Mouse (Mus musculus): Measurements from ENCODE around the gene Gm7029.

Gm7029 gene

GRCm38 (mm10) chr17:33913264-33913663 is 39.6 kb downstream of the Gm7029 start:
- DNase-seq (ENCODE audit: low read depth, low spot score), result no peak

- no peak for DNase-seq (ENCODE audit: low read depth, low spot score)
Observed at GRCm38 (mm10) chr17:33913905-33914304, 40.3 kb downstream of the Gm7029 start.

GRCm38 (mm10) chr17:33914969-33915391 is 41.3 kb downstream of the Gm7029 start:
- DNase-seq (ENCODE audit: low read depth, low spot score), result peak; percentile 45

- peak; percentile 97 for DNase-seq (ENCODE audit: low read depth, low spot score)
Observed at GRCm38 (mm10) chr17:33915671-33916250, 42.1 kb downstream of the Gm7029 start, which contains the start of the genes Tapbp and Zbtb22. Gene Tapbp (plus strand): TSS chr17:33915899. Gene Zbtb22 (plus strand): TSS chr17:33915904.

- DNase-seq (ENCODE audit: low read depth, low spot score), result no peak
Observed at GRCm38 (mm10) chr17:33916294-33916693, 42.7 kb downstream of the Gm7029 start.

DNA sequence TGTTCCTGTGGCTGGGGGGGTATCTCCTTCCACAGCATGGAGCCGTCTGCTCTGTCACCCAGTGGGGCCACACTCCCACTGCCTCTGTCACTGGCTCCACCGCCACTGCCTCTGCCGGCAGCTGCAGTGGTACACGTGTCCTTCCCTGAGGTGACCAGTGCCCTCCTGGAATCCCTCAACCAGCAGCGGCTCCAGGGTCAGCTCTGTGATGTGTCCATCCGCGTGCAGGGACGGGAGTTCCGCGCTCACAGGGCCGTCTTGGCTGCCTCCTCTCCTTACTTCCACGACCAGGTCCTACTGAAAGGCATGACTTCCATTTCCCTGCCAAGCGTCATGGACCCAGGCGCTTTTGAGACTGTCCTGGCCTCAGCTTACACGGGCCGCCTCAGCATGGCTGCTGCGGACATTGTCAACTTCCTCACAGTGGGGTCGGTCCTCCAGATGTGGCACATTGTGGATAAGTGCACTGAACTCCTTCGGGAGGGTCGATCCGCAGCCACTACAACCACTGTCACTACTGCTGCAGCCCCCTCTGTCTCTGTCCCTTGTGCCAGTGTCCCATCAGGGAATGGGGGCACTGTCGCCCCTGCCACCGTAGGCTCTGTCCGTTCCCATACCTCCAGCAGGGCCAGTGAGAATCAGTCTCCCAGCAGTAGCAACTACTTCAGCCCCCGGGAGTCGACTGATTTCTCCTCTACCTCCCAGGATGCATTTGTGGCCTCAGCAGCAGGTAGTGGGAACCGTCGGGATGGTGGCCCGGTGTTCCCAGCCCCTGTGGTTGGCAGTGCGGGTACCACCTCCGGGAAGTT is 43.4 kb downstream of the Gm7029 start:
- no peak for DNase-seq (ENCODE audit: low read depth, low spot score)

- no peak for DNase-seq (ENCODE audit: low read depth, low spot score)
Observed at GRCm38 (mm10) chr17:33917656-33918292, 44.1 kb downstream of the Gm7029 start.

DNA sequence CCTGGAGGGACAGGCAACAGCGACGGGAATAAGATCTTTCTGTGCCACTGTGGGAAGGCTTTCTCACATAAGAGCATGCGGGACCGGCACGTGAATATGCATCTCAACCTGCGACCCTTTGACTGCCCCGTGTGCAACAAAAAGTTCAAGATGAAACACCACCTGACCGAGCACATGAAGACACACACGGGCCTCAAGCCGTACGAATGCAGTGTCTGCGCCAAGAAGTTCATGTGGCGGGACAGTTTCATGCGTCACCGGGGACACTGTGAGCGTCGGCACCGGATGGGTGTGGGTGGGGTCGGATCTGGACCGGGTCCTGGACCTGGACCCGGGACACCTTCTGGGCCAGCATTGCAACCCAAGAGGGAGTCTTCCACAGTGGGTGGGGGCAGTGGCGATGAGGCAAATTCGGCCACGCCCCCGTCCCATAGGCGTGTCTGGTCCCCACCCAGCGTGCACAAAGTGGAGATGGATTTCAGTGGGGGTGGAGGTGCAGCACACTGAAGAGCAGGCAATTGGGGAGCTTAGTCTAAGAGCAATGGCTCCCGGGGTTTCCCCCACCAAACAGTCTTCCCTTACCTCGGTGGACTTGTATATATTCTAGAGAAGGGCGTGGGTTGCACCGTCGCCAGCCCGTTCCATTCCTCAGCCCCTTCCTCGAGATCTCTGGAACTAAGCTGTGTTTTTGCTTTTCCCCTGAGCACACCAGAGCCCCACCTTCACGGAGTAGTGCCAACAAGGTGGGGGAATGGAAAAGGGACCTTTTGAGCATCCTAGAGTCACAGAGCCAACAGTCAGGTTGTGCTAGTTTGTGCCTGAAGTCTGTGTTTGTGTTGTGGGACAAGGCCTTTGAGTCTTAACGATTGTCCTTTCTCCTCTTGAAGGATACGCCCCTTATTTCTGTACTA is 44.9 kb downstream of the Gm7029 start:
- peak; percentile 74 for DNase-seq (ENCODE audit: low read depth, low spot score)

DNA sequence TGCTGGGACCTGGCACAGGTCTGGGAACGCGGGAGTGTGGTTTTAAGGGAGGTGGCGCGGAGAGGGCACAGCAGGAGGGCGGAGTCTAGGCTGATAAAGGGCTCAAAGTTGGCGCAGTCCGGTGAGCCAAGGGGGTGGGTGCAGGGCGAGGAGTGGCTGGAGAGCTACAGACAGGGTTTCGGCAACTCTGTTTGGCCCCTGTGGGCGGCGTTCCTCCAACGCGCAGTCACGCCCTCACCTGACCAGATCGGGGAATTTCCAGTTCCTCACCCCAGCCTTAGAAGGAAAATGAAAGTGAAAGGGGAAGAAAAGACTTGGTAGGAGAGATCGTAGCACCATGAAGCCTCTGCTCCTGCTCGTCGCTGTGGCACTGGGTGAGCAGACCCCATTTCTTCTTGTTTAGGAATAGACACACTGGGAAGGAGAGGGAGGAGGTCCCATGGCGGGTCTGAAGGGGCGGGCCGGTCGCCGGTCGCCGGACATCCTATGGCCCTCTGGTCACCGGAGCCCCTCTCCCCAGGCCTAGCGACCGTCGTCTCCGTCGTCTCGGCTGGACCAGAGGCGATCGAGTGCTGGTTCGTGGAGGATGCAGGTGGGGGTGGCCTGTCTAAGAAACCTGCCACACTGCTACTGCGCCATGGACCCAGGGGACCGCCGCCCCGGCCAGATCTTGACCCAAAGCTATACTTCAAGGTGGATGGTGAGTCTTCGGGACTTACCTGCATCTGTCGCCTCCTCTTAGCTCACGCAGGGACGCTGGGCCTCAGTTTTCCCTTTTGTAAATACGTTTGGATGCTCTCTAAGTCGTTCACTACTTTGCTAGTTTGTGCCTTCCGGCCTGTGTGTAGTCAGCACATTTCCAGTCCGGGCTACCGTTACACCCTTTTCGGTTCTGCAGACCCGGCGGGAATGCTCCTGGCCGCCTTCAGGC is 46.0 kb downstream of the Gm7029 start:
- peak; percentile 92 for DNase-seq (ENCODE audit: low read depth, low spot score)

DNA sequence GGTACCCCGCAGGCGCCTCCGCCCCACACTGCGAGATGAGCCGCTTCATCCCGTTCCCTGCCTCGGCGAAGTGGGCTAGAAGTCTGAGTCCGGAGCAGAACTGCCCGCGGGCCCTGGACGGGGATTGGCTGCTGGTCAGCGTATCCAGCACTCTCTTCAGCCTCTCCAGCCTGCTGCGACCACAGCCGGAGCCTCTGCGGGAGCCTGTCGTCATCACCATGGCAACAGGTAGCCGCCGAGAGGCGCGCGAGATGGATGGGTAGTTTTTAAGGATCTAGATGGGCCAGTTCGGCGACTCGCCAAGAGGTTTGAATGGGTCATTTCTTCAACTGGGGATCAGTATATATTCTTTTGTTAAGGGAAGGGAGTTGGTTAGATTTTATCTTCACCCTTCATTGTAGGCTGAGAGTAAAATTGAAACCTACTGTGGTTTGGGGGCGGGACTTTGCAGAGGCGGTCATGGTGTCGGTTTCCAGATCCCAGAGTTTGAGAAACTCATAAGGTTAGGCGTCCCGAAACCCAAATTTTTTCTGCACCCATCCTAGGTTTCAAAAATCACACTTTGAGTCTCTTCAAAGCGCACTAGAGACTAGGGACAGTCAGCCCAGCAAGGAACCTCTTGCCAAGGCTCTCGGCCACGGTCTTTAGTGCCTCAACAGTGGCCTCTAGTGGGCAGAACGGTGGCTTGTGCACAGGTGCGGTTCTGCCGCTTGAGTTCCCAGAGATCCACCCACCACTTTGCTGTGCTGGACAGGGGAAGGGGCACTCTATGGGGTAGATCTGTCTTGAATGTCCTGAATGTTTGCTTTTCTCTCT is 46.9 kb downstream of the Gm7029 start:
- peak; percentile 87 for DNase-seq (ENCODE audit: low read depth, low spot score)

DNA sequence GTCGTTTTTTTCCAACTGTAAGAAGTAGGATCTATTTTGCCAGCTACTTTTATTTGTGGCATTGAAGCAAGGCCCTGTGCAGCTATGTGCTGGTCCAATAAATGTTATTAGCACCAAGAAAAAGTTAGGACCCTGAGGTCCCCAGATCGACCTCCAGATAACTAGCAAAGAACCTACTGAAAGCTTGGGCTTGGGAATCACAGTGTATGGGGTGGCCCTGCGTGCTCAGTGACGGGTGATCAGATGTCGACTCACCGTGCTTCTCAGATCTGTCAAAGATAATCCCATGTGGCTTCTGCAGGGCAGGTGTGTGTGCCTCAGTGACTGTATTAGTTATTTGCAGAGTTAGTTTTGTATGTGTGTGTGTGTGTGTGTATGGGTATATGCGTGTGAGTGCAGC is 47.7 kb downstream of the Gm7029 start:
- DNase-seq (ENCODE audit: low read depth, low spot score), result no peak
